Mouse (Mus musculus) lung, embryonic 14.5 days (tissue): ENCODE results near the gene Crabp1. TPM values are rescaled to one million over a fixed set of nuclear protein-coding genes. Genes with fewer than 3 reads are reported as not detected.

Experiments
- ATAC-seq: fragments of 200-750 bp; cut with Nextera tagmentation; 2 replicates; pipeline ENCODE4 v1.8.0; 2017; ENCODE audit warnings: mild to moderate bottlenecking, moderate TSS enrichment, moderate library complexity; ENCODE audit not compliant: insufficient read depth
- DNase-seq: peaks from one replicate; pipeline ENCODE4 v3.0.0-alpha.2; 2015
- H3K27ac ChIP-seq: fragments of 300-500 bp; sonication (generic); 2 replicates; pipeline ENCODE4 v1.5.1; 2014; ENCODE audit warnings: low read depth, mild to moderate bottlenecking, moderate library complexity
- H3K27me3 ChIP-seq: fragments of 300-500 bp; sonication (generic); 2 replicates; pipeline ENCODE4 v1.6.1; 2014; ENCODE audit warnings: low read length, control low read depth; ENCODE audit not compliant: insufficient read depth
- H3K36me3 ChIP-seq: fragments of 300-500 bp; sonication (generic); 2 replicates; pipeline ENCODE4 v1.6.1; 2014; ENCODE audit warnings: control low read depth; ENCODE audit not compliant: insufficient read depth
- H3K4me1 ChIP-seq: fragments of 300-500 bp; sonication (generic); 2 replicates; pipeline ENCODE4 v1.6.1; 2014; ENCODE audit warnings: antibody characterized with exemption, control low read depth; ENCODE audit not compliant: insufficient read depth
- H3K4me2 ChIP-seq: fragments of 300-500 bp; sonication (generic); 2 replicates; pipeline ENCODE4 v1.6.1; 2014; ENCODE audit warnings: mild to moderate bottlenecking
- H3K4me3 ChIP-seq: fragments of 300-500 bp; sonication (generic); 2 replicates; pipeline ENCODE4 v1.5.1; 2014; ENCODE audit warnings: low read depth, low read length
- H3K9ac ChIP-seq: fragments of 300-500 bp; sonication (generic); 2 replicates; pipeline ENCODE4 v1.6.1; 2014
- H3K9me3 ChIP-seq: fragments of 300-500 bp; sonication (generic); 2 replicates; pipeline ENCODE4 v1.6.1; 2016; ENCODE audit warnings: low read depth, low read length, control low read depth
- CTCF ChIP-seq: IDR thresholded peaks from 2 replicates; pipeline ENCODE4 v1.5.1; 2016; ENCODE audit warnings: antibody characterized with exemption, low read depth
- WGBS: fragments of 180-500 bp; shearing (Covaris S2); extraction: QIAGEN DNeasy Blood & Tissue Kit; methylation state at CpG from one replicate; pipeline ENCODE4 v1.1.7; 2014; 5-methylcytosine and 5-hydroxymethylcytosine counted together
- polyA plus RNA-seq: library from polyadenylated mRNA; unstranded; fragments of >200 nt; fragmentation: Nextera tagmentation; extraction: Ambion mirVana; gene quantifications from 2 replicates; pipeline ENCODE4 v1.2.1, GENCODE M21; 2014

Crabp1 gene
- polyA plus RNA-seq, 1 experiment from 2014 or later: 13.2 TPM

DNA sequence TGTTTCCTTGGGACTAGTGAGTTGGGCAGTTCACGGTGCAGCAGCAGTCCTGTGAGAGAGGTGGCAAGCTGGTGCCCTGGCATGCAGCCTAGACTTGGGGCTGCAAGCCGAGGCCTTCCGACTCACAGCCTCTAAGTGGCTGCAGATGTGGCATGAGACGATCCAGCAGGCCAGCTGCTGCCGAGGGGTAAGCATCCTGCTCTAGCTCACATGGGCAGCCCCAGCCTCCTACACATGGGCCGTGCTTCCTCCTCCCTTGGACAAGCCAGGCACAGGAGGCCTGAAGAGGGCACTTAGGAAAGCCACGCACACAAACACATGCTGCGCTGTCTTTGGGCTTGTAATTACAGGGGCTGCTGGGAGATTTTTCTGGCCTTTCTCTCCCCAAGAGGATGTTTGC lies 23.2 kb downstream of the Crabp1 start:
- Histone ChIP-seq H3K4me2 (no peak overlapping the region), H3K4me1 (0 out of 2 replicates have a peak, but pooled peaks cover 4% of the 10 kb centered on the region), H3K27ac (no peak overlapping the region), H3K4me3 (no peak overlapping the region), H3K27me3 (no peaks in the 10 kb centered on the region), H3K9ac (no peak overlapping the region; the same call in 1 of the 2 replicates), H3K9me3 (no peaks in the 10 kb centered on the region), H3K36me3 (no peaks in the 10 kb centered on the region)
- TF ChIP-seq CTCF: no peak
- ATAC-seq (peak; percentile 83; the same call in 1 of the 2 replicates), DNase-seq (peak; percentile 68)
- 15% methylated on average over 8 of the region's 8 CpGs for WGBS

DNA sequence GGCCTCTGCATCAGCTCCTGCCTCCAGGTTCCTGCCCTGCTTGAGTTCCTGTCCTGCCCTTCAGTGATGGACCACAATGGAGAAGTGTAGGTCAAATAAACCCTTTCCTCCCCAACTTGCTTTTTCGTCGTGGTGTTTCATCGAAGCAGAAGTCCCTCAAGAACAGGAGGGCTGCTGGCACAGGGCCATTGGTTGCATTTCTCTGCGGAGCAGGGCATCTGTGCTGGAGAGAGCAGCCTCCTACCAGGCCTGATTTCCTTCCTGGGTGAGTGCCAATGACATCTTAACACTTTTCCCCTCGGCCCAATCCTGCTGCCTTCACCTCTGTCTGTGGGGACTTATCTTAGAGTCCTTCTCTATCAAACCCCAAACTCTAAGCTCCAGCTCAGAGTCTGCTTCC lies 25.7 kb downstream of the Crabp1 start:
- no peak overlapping the region for H3K4me2 ChIP-seq
- H3K27me3 ChIP-seq: no peaks in the 10 kb centered on the region
- no peak for TF ChIP-seq CTCF
- no peak for DNase-seq
- no peak overlapping the region for H3K27ac ChIP-seq
- no peaks in the 10 kb centered on the region for H3K9me3 ChIP-seq
- H3K4me1 ChIP-seq: no peaks in the 10 kb centered on the region
- WGBS: 32% methylated on average over 5 of the region's 5 CpGs
- H3K9ac ChIP-seq: no peak overlapping the region
- ATAC-seq: no peak
- H3K36me3 ChIP-seq: no peaks in the 10 kb centered on the region
- H3K4me3 ChIP-seq: no peak overlapping the region

- TF ChIP-seq CTCF: no peak
- ATAC-seq (no peak), DNase-seq (no peak)
- Histone ChIP-seq H3K9me3 (no peaks in the 10 kb centered on the region), H3K36me3 (no peaks in the 10 kb centered on the region), H3K9ac (no peak overlapping the region), H3K4me1 (no peaks in the 10 kb centered on the region), H3K27me3 (no peaks in the 10 kb centered on the region), H3K27ac (no peak overlapping the region), H3K4me2 (no peak overlapping the region), H3K4me3 (no peak overlapping the region)
- WGBS: 25% methylated on average over 10 of the region's 10 CpGs
Observed at GRCm38 (mm10) chr9:54801460-54801961, 37.0 kb downstream of the Crabp1 start.

DNA sequence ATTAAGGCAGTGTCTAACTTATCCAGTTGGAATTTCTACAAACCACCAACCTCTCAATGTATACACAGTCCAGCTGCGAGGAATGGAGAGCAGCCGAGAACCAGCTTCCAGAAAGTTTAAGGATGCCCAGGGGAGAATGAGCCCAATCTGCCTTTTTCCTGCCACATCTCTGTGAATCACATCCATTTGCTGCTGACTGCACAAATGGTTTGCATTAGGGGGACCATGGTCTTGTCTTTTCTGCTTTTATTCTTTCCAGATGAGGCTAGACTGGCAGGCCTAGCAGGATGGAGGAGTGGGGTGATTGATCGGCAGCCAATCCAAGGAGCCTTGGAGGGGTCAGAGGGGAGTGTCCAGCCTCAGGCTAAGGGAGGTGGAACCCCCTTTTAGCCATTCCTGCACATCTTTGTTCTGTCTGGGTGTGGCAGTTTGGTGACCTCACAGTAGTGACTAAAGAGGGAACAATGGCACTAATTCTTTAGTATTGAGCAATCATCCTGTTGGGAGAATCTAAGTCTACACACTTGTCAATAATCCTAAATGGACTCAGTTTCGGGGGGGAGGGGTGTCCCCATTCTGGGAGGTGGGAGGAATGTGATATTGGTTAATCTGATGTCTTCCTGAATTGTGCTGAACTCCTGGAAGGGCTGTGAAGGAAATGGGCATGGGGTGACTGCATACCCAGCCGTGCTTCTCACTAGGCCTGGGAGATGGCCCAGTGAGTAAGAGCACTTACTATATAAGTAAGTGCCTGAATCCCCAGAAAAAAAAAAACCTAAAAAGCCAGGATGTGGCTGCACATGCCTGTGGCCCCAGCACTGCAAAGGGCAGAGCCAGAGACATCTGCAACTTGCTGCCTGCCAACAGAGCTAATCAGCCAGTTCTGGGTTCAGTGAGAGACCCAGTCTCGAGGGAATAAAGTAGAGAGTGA lies 38.5 kb downstream of the Crabp1 start:
- H3K9me3 ChIP-seq: no peaks in the 10 kb centered on the region
- 64% methylated on average over 6 of the region's 6 CpGs for WGBS
- TF ChIP-seq CTCF: no peak
- no peak for DNase-seq
- no peak overlapping the region for H3K4me3 ChIP-seq
- H3K4me1 ChIP-seq: no peaks in the 10 kb centered on the region
- H3K4me2 ChIP-seq: no peak overlapping the region
- ATAC-seq: no peak
- H3K27me3 ChIP-seq: no peaks in the 10 kb centered on the region
- no peak overlapping the region for H3K27ac ChIP-seq
- H3K36me3 ChIP-seq: no peaks in the 10 kb centered on the region
- no peak overlapping the region for H3K9ac ChIP-seq

- Histone ChIP-seq H3K4me3 (no peak overlapping the region), H3K36me3 (no peaks in the 10 kb centered on the region), H3K9ac (no peak overlapping the region), H3K4me1 (no peaks in the 10 kb centered on the region), H3K27me3 (no peaks in the 10 kb centered on the region), H3K27ac (no peak overlapping the region), H3K4me2 (no peak overlapping the region), H3K9me3 (no peaks in the 10 kb centered on the region)
- no peak for DNase-seq
- 66% methylated on average over 5 of the region's 5 CpGs for WGBS
- no peak for TF ChIP-seq CTCF
- no peak for ATAC-seq
Observed at GRCm38 (mm10) chr9:54804351-54804750, 39.8 kb downstream of the Crabp1 start.

- Histone ChIP-seq H3K9ac (no peak overlapping the region), H3K4me3 (no peak overlapping the region), H3K4me2 (no peak overlapping the region), H3K27ac (no peak overlapping the region), H3K36me3 (no peaks in the 10 kb centered on the region), H3K27me3 (no peaks in the 10 kb centered on the region), H3K4me1 (no peaks in the 10 kb centered on the region), H3K9me3 (no peaks in the 10 kb centered on the region)
- no peak for TF ChIP-seq CTCF
- 49% methylated on average over 4 of the region's 4 CpGs for WGBS
- DNase-seq (no peak), ATAC-seq (no peak)
Observed at GRCm38 (mm10) chr9:54807761-54808160, 43.2 kb downstream of the Crabp1 start.

DNA sequence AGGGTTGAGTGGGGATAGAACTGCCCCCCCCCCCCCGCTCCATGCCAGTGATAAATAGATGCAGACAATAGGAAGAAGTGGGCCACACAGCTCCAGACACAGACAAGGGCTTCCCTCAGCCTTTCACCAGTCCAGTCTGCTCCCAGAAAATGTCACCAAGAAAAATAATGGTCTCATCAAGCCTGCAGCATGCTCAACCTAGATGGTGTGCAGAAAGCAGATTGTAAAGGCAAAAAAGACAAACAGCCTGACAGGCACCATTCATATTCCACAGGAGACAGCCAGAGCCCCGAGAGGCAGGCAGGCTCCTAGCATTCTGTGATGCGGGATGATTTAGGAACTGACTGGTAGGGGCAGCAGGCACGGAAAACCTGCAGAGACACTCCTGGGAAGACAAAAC lies 45.4 kb downstream of the Crabp1 start:
- H3K36me3 ChIP-seq: no peaks in the 10 kb centered on the region
- WGBS: 24% methylated on average over 4 of the region's 4 CpGs
- no peaks in the 10 kb centered on the region for H3K27me3 ChIP-seq
- DNase-seq (no peak), ATAC-seq (no peak)
- no peak overlapping the region for H3K4me2 ChIP-seq
- H3K9me3 ChIP-seq: no peaks in the 10 kb centered on the region
- no peak for TF ChIP-seq CTCF
- H3K4me1 ChIP-seq: no peaks in the 10 kb centered on the region
- H3K27ac ChIP-seq: no peak overlapping the region
- H3K4me3 ChIP-seq: no peak overlapping the region
- no peak overlapping the region for H3K9ac ChIP-seq
